Mouse (Mus musculus) CH12.LX (cell line): ENCODE data around the gene Pglyrp2. TPM values are rescaled to one million over a fixed set of nuclear protein-coding genes. Genes with fewer than 3 reads are reported as not detected.

ENCODE experiments used
- DNase-seq: peaks from one replicate; pipeline ENCODE4 v3.0.0-alpha.2; 2013; ENCODE audit errors: extremely low read depth
- H3K27ac ChIP-seq: 2 replicates; pipeline ENCODE4 v1.5.1; 2012; ENCODE audit warnings: low read depth, mild to moderate bottlenecking, control low read depth, moderate library complexity; ENCODE audit not compliant: insufficient read depth
- H3K27me3 ChIP-seq: replicated peaks from 2 replicates; pipeline ENCODE3; 2012; ENCODE audit warnings: inconsistent platforms
- H3K36me3 ChIP-seq, 2 experiments: replicated peaks in 1 of 2; 2 replicates each; pipeline versions ENCODE3 to v1.6.1; 2012; ENCODE audit warnings: inconsistent platforms in 1 of 2, low read length in 1 of 2, mild to moderate bottlenecking in 1 of 2, mixed read lengths in 1 of 2, moderate library complexity in 1 of 2; ENCODE audit not compliant: control insufficient read depth in 1 of 2, insufficient read depth in 1 of 2
- H3K4me1 ChIP-seq, 2 experiments: 2 replicates each; pipeline ENCODE4 v1.6.1; 2012; ENCODE audit warnings: inconsistent platforms in 1 of 2, moderate library complexity in 1 of 2; ENCODE audit not compliant: insufficient read depth in 2 of 2, control insufficient read depth in 1 of 2
- H3K4me2 ChIP-seq: 2 replicates; pipeline ENCODE4 v1.6.1; 2012; ENCODE audit warnings: low read depth, mild to moderate bottlenecking, control low read depth; ENCODE audit not compliant: poor library complexity, insufficient read depth, severe bottlenecking
- H3K4me3 ChIP-seq, 3 experiments: fragments of 150-350 bp in 1 of 3; sonication (generic) in 1 of 3; replicated peaks in 1 of 3; 2 replicates each; pipeline versions ENCODE3 to v1.5.1; 2011 to 2012; ENCODE audit warnings: low read depth in 2 of 3, low read length in 2 of 3, mild to moderate bottlenecking in 2 of 3, moderate library complexity in 2 of 3, control low read depth in 1 of 3, improper control_type of control experiment in 1 of 3, inconsistent platforms in 1 of 3, mixed read lengths in 1 of 3; ENCODE audit not compliant: poor library complexity in 1 of 3
- H3K79me2 ChIP-seq: replicated peaks from 2 replicates; pipeline ENCODE4 v1.6.1; 2012; ENCODE audit warnings: mild to moderate bottlenecking, moderate library complexity; ENCODE audit not compliant: control insufficient read depth, poor library complexity, insufficient read depth, severe bottlenecking; ENCODE audit errors: extremely low read depth
- H3K9ac ChIP-seq: 2 replicates; pipeline ENCODE4 v1.6.1; 2012; ENCODE audit warnings: low read depth, mild to moderate bottlenecking, control low read depth, moderate library complexity; ENCODE audit not compliant: insufficient read depth
- H3K9me3 ChIP-seq: replicated peaks from 2 replicates; pipeline ENCODE3; 2012; ENCODE audit warnings: low read length, inconsistent platforms, mixed read lengths
- BHLHE40 ChIP-seq: IDR thresholded peaks from 2 replicates; pipeline ENCODE4 v1.6.1; 2011; ENCODE audit warnings: mild to moderate bottlenecking, low read depth, low read length, improper control_type of control experiment
- CHD1 ChIP-seq: IDR thresholded peaks from 2 replicates; pipeline ENCODE4 v1.6.1; 2012; ENCODE audit warnings: low read depth, low read length, improper control_type of control experiment, inconsistent platforms
- CTCF ChIP-seq, 2 experiments: IDR thresholded peaks in 1 of 2; conservative IDR thresholded peaks in 1 of 2; 2 replicates each; pipeline ENCODE4 v1.5.1; 2011 to 2012; ENCODE audit warnings: low read depth in 2 of 2, low read length in 2 of 2, improper control_type of control experiment in 1 of 2, inconsistent platforms in 1 of 2, mild to moderate bottlenecking in 1 of 2, moderate library complexity in 1 of 2
- ELF1 ChIP-seq: IDR thresholded peaks from 2 replicates; pipeline ENCODE4 v1.6.1; 2014; ENCODE audit warnings: low read depth, mild to moderate bottlenecking, inconsistent platforms, low read length, improper control_type of control experiment
- EP300 ChIP-seq: IDR thresholded peaks from 2 replicates; pipeline ENCODE4 v1.6.1; 2011; ENCODE audit warnings: low read length, improper control_type of control experiment
- ETS1 ChIP-seq: conservative IDR thresholded peaks from 2 replicates; pipeline ENCODE4 v1.6.1; 2012; ENCODE audit warnings: low read depth, mild to moderate bottlenecking, inconsistent platforms, low read length, improper control_type of control experiment, moderate library complexity
- GABPA ChIP-seq: IDR thresholded peaks from 2 replicates; pipeline ENCODE4 v1.6.1; 2012; ENCODE audit warnings: low read depth, low read length, improper control_type of control experiment, inconsistent platforms; ENCODE audit not compliant: insufficient replicate concordance
- HCFC1 ChIP-seq: IDR thresholded peaks from 2 replicates; pipeline ENCODE4 v1.6.1; 2012; ENCODE audit warnings: low read depth, mild to moderate bottlenecking, inconsistent platforms, low read length, improper control_type of control experiment
- IRF4 ChIP-seq: IDR thresholded peaks from 2 replicates; pipeline ENCODE4 v1.6.1; 2014; ENCODE audit warnings: low read depth, mild to moderate bottlenecking, inconsistent platforms, low read length, improper control_type of control experiment
- JUN ChIP-seq: IDR thresholded peaks from 2 replicates; pipeline ENCODE4 v1.6.1; 2011; ENCODE audit warnings: low read depth, mild to moderate bottlenecking, low read length, improper control_type of control experiment, moderate library complexity; ENCODE audit not compliant: insufficient read depth
- JUND ChIP-seq: conservative IDR thresholded peaks from 2 replicates; pipeline ENCODE4 v1.6.1; 2011; ENCODE audit warnings: low read depth, low read length, improper control_type of control experiment
- KAT2A ChIP-seq: IDR thresholded peaks from 2 replicates; pipeline ENCODE4 v1.6.1; 2012; ENCODE audit warnings: low read length, improper control_type of control experiment, inconsistent platforms; ENCODE audit not compliant: insufficient replicate concordance
- MAX ChIP-seq: IDR thresholded peaks from 2 replicates; pipeline ENCODE4 v1.6.1; 2011; ENCODE audit warnings: low read length, improper control_type of control experiment
- MEF2A ChIP-seq: IDR thresholded peaks from 2 replicates; pipeline ENCODE4 v1.6.1; 2014; ENCODE audit warnings: low read depth, mild to moderate bottlenecking, inconsistent platforms, low read length, improper control_type of control experiment, borderline replicate concordance
- MYC ChIP-seq: IDR thresholded peaks from 2 replicates; pipeline ENCODE4 v1.6.1; 2011; ENCODE audit warnings: low read depth, mild to moderate bottlenecking, improper control_type of control experiment, low read length
- PAX5 ChIP-seq: IDR thresholded peaks from 2 replicates; pipeline ENCODE4 v1.6.1; 2012; ENCODE audit warnings: low read length, inconsistent platforms, mixed read lengths
- POLR2A ChIP-seq: IDR thresholded peaks from 2 replicates; pipeline ENCODE4 v1.6.1; 2011; ENCODE audit warnings: low read depth, mild to moderate bottlenecking, improper control_type of control experiment, low read length
- RCOR1 ChIP-seq: conservative IDR thresholded peaks from 2 replicates; pipeline ENCODE4 v1.6.1; 2012; ENCODE audit warnings: low read depth, mild to moderate bottlenecking, inconsistent platforms, low read length, improper control_type of control experiment
- SIN3A ChIP-seq: IDR thresholded peaks from 2 replicates; pipeline ENCODE4 v1.6.1; 2012; ENCODE audit warnings: low read length, improper control_type of control experiment, inconsistent platforms
- TBP ChIP-seq: conservative IDR thresholded peaks from 2 replicates; pipeline ENCODE4 v1.6.1; 2011; ENCODE audit warnings: low read depth, low read length, improper control_type of control experiment
- TCF12 ChIP-seq: IDR thresholded peaks from 2 replicates; pipeline ENCODE4 v1.6.1; 2014; ENCODE audit warnings: low read depth, mild to moderate bottlenecking, inconsistent platforms, low read length, improper control_type of control experiment
- USF1 ChIP-seq: IDR thresholded peaks from 2 replicates; pipeline ENCODE4 v1.6.1; 2014; ENCODE audit warnings: low read depth, mild to moderate bottlenecking, inconsistent platforms, low read length, improper control_type of control experiment
- ZMIZ1 ChIP-seq: IDR thresholded peaks from 2 replicates; pipeline ENCODE4 v1.6.1; 2012; ENCODE audit warnings: low read depth, mild to moderate bottlenecking, inconsistent platforms, low read length, improper control_type of control experiment
- ZNF384 ChIP-seq: IDR thresholded peaks from 2 replicates; pipeline ENCODE4 v1.6.1; 2012; ENCODE audit warnings: low read depth, low read length, improper control_type of control experiment, inconsistent platforms
- dilution Hi-C: fragments of 300-500 bp; cut with MboI; formaldehyde crosslinking; loops from 2 replicates; pipeline ENCODE4 v1.14.3; 2020; ENCODE audit warnings: low sequenced_read_pairs; ENCODE audit not compliant: extremely low pct_unique_long_range_greater_than_20kb, extremely low pct_ligation_motif_present
- in situ Hi-C: fragments of 300-500 bp; cut with MboI; formaldehyde crosslinking; loops from 3 replicates; pipeline ENCODE4 v1.14.3; 2019; ENCODE audit warnings: low sequenced_read_pairs, low pct_ligation_motif_present, low pct_unique_long_range_greater_than_20kb, mixed read lengths
- polyA plus RNA-seq: library from polyadenylated mRNA; unstranded; fragments of >175 nt; gene quantifications from 2 replicates; pipeline ENCODE4 v1.2.1, GENCODE M21; 2012; ENCODE audit warnings: low read depth; ENCODE audit not compliant: insufficient read length
- total RNA-seq, 2 experiments: library from RNA; depleted of rRNA; stranded (reverse); fragments of 300-350 nt in 1 of 2; fragments of >200 nt in 1 of 2; gene quantifications; 2 replicates each; pipeline ENCODE4 v1.2.3; 2012 to 2014

Gene Pglyrp2
- total and polyA plus RNA-seq, 3 experiments: 2.0 to 5.8 (median 4.1) TPM

DNA sequence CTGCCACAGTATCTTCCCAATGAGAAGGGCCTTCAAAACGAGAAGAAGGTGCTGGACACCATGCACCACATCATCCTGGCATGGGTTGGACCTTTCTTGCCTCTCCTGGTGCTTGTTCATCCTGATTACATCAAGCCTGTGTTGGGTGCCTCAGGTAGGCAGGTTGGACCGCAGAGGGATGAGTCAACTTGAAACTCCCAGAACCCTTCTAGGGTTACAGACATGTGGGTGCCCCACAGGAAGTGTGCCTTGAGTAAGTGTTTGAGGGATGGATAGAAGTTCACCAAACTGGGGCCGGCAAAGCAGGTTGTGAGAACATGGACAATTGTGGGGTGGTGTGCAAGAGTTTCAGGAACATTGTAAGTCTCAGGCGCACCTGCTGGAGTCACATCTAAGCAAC is 46.8 kb upstream of the Pglyrp2 start:
- DNase-seq: peak; percentile 77
- Histone ChIP-seq H3K27ac (peak overlapping the region; percentile 58), H3K9ac (no peak overlapping the region), H3K27me3 (no peaks in the 10 kb centered on the region), H3K9me3 (no peaks in the 10 kb centered on the region), H3K4me3 (peak overlapping the region in 1 of 3 experiments; percentile 27), H3K4me2 (peak overlapping the region; percentile 25; the same call in 1 of the 2 replicates), H3K79me2 (no peaks in the 10 kb centered on the region), H3K36me3 (no peaks in the 10 kb centered on the region), H3K4me1 (peaks cover 27 to 43% of the 10 kb centered on the region in 2 experiments)
- TF ChIP-seq TCF12: peak; percentile 56
- TF ChIP-seq EP300: peak; percentile 92
- no peak for TF ChIP-seq GABPA
- peak; percentile 82; the same call in 1 of the 2 replicates for TF ChIP-seq MYC
- peak; percentile 72 for TF ChIP-seq MEF2A
- TF ChIP-seq ETS1: peak; percentile 57
- TF ChIP-seq CTCF (conservative IDR thresholded peaks at IDR 0.05 in 1 of 2, IDR thresholded peaks at IDR 0.05 in 1 of 2; ENCODE audit: low read depth in 2 of 2, low read length in 2 of 2): no peak
- 0 out of 2 replicates have a peak, but pooled peaks have one; percentile 21 for TF ChIP-seq ELF1
- TF ChIP-seq JUN: peak; percentile 79
- peak; percentile 99 for TF ChIP-seq IRF4
- TF ChIP-seq BHLHE40: peak; percentile 65
- TF ChIP-seq KAT2A: no peak
- peak; percentile 95 for TF ChIP-seq JUND
- no peak for TF ChIP-seq ZMIZ1
- TF ChIP-seq MAX: peak; percentile 71
- in situ Hi-C loops (no loop called here), dilution Hi-C loops (no loop called here)

DNA sequence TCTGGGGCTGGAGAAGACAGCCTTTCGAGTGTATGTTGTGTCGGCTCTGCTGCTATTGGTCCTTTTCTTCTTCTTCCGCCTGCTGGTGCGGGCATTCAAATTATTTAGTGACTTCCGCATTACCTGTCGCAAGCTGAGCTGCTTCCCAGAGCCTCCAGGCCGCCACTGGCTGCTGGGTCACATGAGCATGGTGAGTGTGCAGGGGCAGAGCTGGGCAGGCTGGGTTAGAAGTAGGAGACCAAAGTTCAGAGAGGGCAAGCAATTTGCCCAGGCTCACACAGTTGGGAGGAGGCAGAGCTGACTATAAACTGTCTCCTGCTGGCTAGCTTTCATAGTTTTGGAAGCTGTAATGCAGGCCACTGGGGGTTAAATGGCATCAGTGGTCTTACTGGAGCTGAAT is 44.5 kb upstream of the Pglyrp2 start:
- Histone ChIP-seq H3K79me2 (no peaks in the 10 kb centered on the region), H3K27ac (no peak overlapping the region)
- TF ChIP-seq PAX5 (no peak), POLR2A (no peak), MAX (no peak), GABPA (no peak), USF1 (no peak), RCOR1 (no peak), KAT2A (no peak), HCFC1 (no peak), SIN3A (no peak), IRF4 (no peak), ZNF384 (no peak), JUND (no peak), ZMIZ1 (no peak), TBP (no peak), ETS1 (no peak), CHD1 (no peak)
- TF ChIP-seq, all 38 proteins: peak for 0
- Histone ChIP-seq H3K4me2 (no peak overlapping the region), H3K4me3 (no peak overlapping the region), H3K9me3 (no peaks in the 10 kb centered on the region), H3K27me3 (no peaks in the 10 kb centered on the region), H3K4me1 (peaks cover 17 to 29% of the 10 kb centered on the region in 2 experiments), H3K9ac (no peak overlapping the region), H3K36me3 (no peaks in the 10 kb centered on the region)
- in situ Hi-C loops: no loop called here
- DNase-seq: no peak
- dilution Hi-C loops: no loop called here
